Mouse (Mus musculus) kidney, embryonic 15.5 days (tissue): Measurements from ENCODE around the gene Cbx8. TPM values are rescaled to one million over a fixed set of nuclear protein-coding genes. Genes with fewer than 3 reads are reported as not detected.

Experiments
- ATAC-seq: fragments of 200-750 bp; cut with Nextera tagmentation; replicated peaks from 2 replicates; pipeline ENCODE4 v1.8.0; 2017; ENCODE audit warnings: moderate TSS enrichment; ENCODE audit not compliant: low FRiP score
- H3K27ac ChIP-seq: fragments of 300-500 bp; sonication (generic); 2 replicates; pipeline ENCODE4 v1.5.1; 2015; ENCODE audit warnings: mild to moderate bottlenecking, inconsistent platforms
- H3K27me3 ChIP-seq: fragments of 300-500 bp; sonication (generic); 2 replicates; pipeline ENCODE4 v1.6.1; 2015; ENCODE audit warnings: inconsistent platforms
- H3K36me3 ChIP-seq: fragments of 300-500 bp; sonication (generic); 2 replicates; pipeline ENCODE4 v1.6.1; 2015; ENCODE audit warnings: inconsistent platforms
- H3K4me1 ChIP-seq: fragments of 300-500 bp; sonication (generic); 2 replicates; pipeline ENCODE4 v1.6.1; 2015; ENCODE audit warnings: inconsistent platforms
- H3K4me2 ChIP-seq: fragments of 300-500 bp; sonication (generic); 2 replicates; pipeline ENCODE4 v1.6.1; 2015; ENCODE audit warnings: moderate library complexity, mild to moderate bottlenecking, inconsistent platforms
- H3K4me3 ChIP-seq: fragments of 300-500 bp; sonication (generic); replicated peaks from 2 replicates; pipeline ENCODE4 v1.5.1; 2015; ENCODE audit warnings: mild to moderate bottlenecking, inconsistent platforms
- H3K9ac ChIP-seq: fragments of 300-500 bp; sonication (generic); 2 replicates; pipeline ENCODE4 v1.6.1; 2015; ENCODE audit warnings: mild to moderate bottlenecking, inconsistent platforms
- H3K9me3 ChIP-seq: fragments of 300-500 bp; sonication (generic); replicated peaks from 2 replicates; pipeline ENCODE4 v1.6.1; 2016; ENCODE audit warnings: inconsistent platforms
- WGBS: fragments of 180-500 bp; shearing (Covaris S2); methylation state at CpG from one replicate; pipeline ENCODE4 v1.1.7; 2015; ENCODE audit warnings: mixed read lengths; 5-methylcytosine and 5-hydroxymethylcytosine counted together
- polyA plus RNA-seq: library from polyadenylated mRNA; unstranded; fragments of >200 nt; fragmentation: Nextera tagmentation; extraction: Ambion mirVana; gene quantifications from 2 replicates; pipeline ENCODE4 v1.2.1, GENCODE M21; 2015

Cbx8 gene
- polyA plus RNA-seq, 1 experiment from 2014 or later: 9.8 TPM

- Histone ChIP-seq H3K4me1 (peaks cover 61% of the 10 kb centered on the region), H3K4me2 (no peak overlapping the region), H3K9me3 (no peaks in the 10 kb centered on the region), H3K27ac (no peak overlapping the region), H3K9ac (0 out of 2 replicates have a peak overlapping the region, but pooled peaks have one; percentile 21), H3K27me3 (peaks cover 69% of the 10 kb centered on the region), H3K36me3 (peaks cover 18% of the 10 kb centered on the region), H3K4me3 (0 out of 2 replicates have a peak overlapping the region, but pooled peaks have one; percentile 8)
- ATAC-seq: no peak
- WGBS: 3% methylated on average over 21 of the region's 21 CpGs
These were observed 5.6 kb downstream of the Cbx8 start for GRCm38 (mm10) chr11:119035094-119035685.

GRCm38 (mm10) chr11:119034635-119035034 is 6.1 kb downstream of the Cbx8 start:
- H3K27me3 ChIP-seq: peaks cover 67% of the 10 kb centered on the region

GRCm38 (mm10) chr11:119033874-119034558 is 6.8 kb downstream of the Cbx8 start:
- H3K4me3 ChIP-seq: peak overlapping the region; percentile 32
- ATAC-seq: peak; percentile 30; the same call in 1 of the 2 replicates
- H3K9ac ChIP-seq: no peak overlapping the region
- WGBS: 2% methylated on average over 26 of the region's 26 CpGs
- peaks cover 50% of the 10 kb centered on the region for H3K4me1 ChIP-seq
- peak overlapping the region; percentile 56 for H3K4me2 ChIP-seq
- H3K27me3 ChIP-seq: peaks cover 61% of the 10 kb centered on the region
- no peaks in the 10 kb centered on the region for H3K9me3 ChIP-seq
- H3K36me3 ChIP-seq: peaks cover 27% of the 10 kb centered on the region
- H3K27ac ChIP-seq: no peak overlapping the region

More at GRCm38 (mm10) chr11:119034635-119035034, 6.1 kb downstream of the Cbx8 start:
- H3K9ac ChIP-seq: no peak overlapping the region
- ATAC-seq: no peak
- peaks cover 56% of the 10 kb centered on the region for H3K4me1 ChIP-seq
- H3K4me3 ChIP-seq: peak overlapping the region; percentile 32
- H3K36me3 ChIP-seq: peaks cover 23% of the 10 kb centered on the region
- H3K27ac ChIP-seq: no peak overlapping the region
- no peaks in the 10 kb centered on the region for H3K9me3 ChIP-seq
- WGBS: 2% methylated on average over 19 of the region's 19 CpGs
- peak overlapping the region; percentile 56 for H3K4me2 ChIP-seq

GRCm38 (mm10) chr11:119026203-119026602 is 14.6 kb downstream of the Cbx8 start:
- H3K27me3 ChIP-seq: peaks cover 12% of the 10 kb centered on the region
- H3K4me1 ChIP-seq: peaks cover 51% of the 10 kb centered on the region
- peaks cover 53% of the 10 kb centered on the region for H3K36me3 ChIP-seq
- no peak overlapping the region for H3K9ac ChIP-seq
- 0 out of 2 replicates have a peak overlapping the region, but pooled peaks have one; percentile 12 for H3K4me3 ChIP-seq
- WGBS: 42% methylated on average over 12 of the region's 12 CpGs
- no peaks in the 10 kb centered on the region for H3K9me3 ChIP-seq
- no peak for ATAC-seq
- peak overlapping the region; percentile 86 for H3K4me2 ChIP-seq
- H3K27ac ChIP-seq: 0 out of 2 replicates have a peak overlapping the region, but pooled peaks have one; percentile 14

GRCm38 (mm10) chr11:119024260-119024659 is 16.5 kb downstream of the Cbx8 start:
- Histone ChIP-seq H3K9me3 (no peaks in the 10 kb centered on the region), H3K4me1 (peaks cover 51% of the 10 kb centered on the region), H3K27me3 (peaks cover 28% of the 10 kb centered on the region), H3K4me2 (peak overlapping the region; percentile 86), H3K27ac (peak overlapping the region; percentile 94), H3K9ac (peak overlapping the region; percentile 91), H3K36me3 (peaks cover 35% of the 10 kb centered on the region), H3K4me3 (peak overlapping the region; percentile 89)
- ATAC-seq: no peak
- 4% methylated on average over 7 of the region's 7 CpGs for WGBS

- 1% methylated on average over 15 of the region's 15 CpGs for WGBS
These were observed 17.2 kb downstream of the Cbx8 start for GRCm38 (mm10) chr11:119023616-119023980.

GRCm38 (mm10) chr11:119022895-119023615 is 17.7 kb downstream of the Cbx8 start, which contains the start of gene Cbx2:
Cbx2 (plus strand) TSS chr11:119022962.
- Histone ChIP-seq H3K27ac (peak within 1 kb of the TSS; percentile 94), H3K27me3 (peaks cover 33% of the 10 kb centered on the region), H3K4me3 (peak within 1 kb of the TSS; percentile 89), H3K9me3 (no peaks in the 10 kb centered on the region), H3K9ac (peak within 1 kb of the TSS; percentile 91), H3K4me1 (peaks cover 48% of the 10 kb centered on the region), H3K4me2 (peak within 1 kb of the TSS; percentile 86), H3K36me3 (peaks cover 23% of the 10 kb centered on the region)
- ATAC-seq: peak; percentile 88
- under 1% methylated on average over 92 of the region's 99 CpGs for WGBS

More at GRCm38 (mm10) chr11:119023616-119023980, 17.2 kb downstream of the Cbx8 start:
- ATAC-seq: no peak; the same call in 1 of the 2 replicates
- Histone ChIP-seq H3K4me3 (peak overlapping the region; percentile 89), H3K4me1 (peaks cover 51% of the 10 kb centered on the region), H3K9me3 (no peaks in the 10 kb centered on the region), H3K4me2 (peak overlapping the region; percentile 86), H3K27me3 (peaks cover 33% of the 10 kb centered on the region), H3K9ac (peak overlapping the region; percentile 91), H3K36me3 (peaks cover 28% of the 10 kb centered on the region), H3K27ac (peak overlapping the region; percentile 94)

- Histone ChIP-seq H3K36me3 (peaks cover 15% of the 10 kb centered on the region), H3K9ac (peak overlapping the region; percentile 91), H3K27me3 (peaks cover 33% of the 10 kb centered on the region), H3K4me1 (peaks cover 48% of the 10 kb centered on the region), H3K9me3 (no peaks in the 10 kb centered on the region), H3K27ac (peak overlapping the region; percentile 24; the same call in 1 of the 2 replicates), H3K4me3 (peak overlapping the region; percentile 89), H3K4me2 (peak overlapping the region; percentile 86)
- WGBS: 3% methylated on average over 42 of the region's 42 CpGs
- ATAC-seq: no peak
These were observed 18.5 kb downstream of the Cbx8 start for GRCm38 (mm10) chr11:119022068-119022894.

GRCm38 (mm10) chr11:119021180-119021579 is 19.6 kb downstream of the Cbx8 start:
- peaks cover 4% of the 10 kb centered on the region for H3K36me3 ChIP-seq
- peaks cover 33% of the 10 kb centered on the region for H3K27me3 ChIP-seq
- H3K4me2 ChIP-seq: no peak overlapping the region
- no peak overlapping the region for H3K9ac ChIP-seq
- 86% methylated on average over 7 of the region's 7 CpGs for WGBS
- H3K4me1 ChIP-seq: peaks cover 37% of the 10 kb centered on the region
- no peak overlapping the region for H3K4me3 ChIP-seq
- no peak for ATAC-seq
- H3K27ac ChIP-seq: no peak overlapping the region
- H3K9me3 ChIP-seq: no peaks in the 10 kb centered on the region

GRCm38 (mm10) chr11:119017506-119017905 is 23.3 kb downstream of the Cbx8 start:
- Histone ChIP-seq H3K36me3 (no peaks in the 10 kb centered on the region), H3K27me3 (peaks cover 33% of the 10 kb centered on the region), H3K4me3 (no peak overlapping the region), H3K4me2 (no peak overlapping the region), H3K9ac (no peak overlapping the region), H3K4me1 (peaks cover 9% of the 10 kb centered on the region), H3K27ac (no peak overlapping the region), H3K9me3 (no peaks in the 10 kb centered on the region)
- 69% methylated on average over 7 of the region's 7 CpGs for WGBS
- ATAC-seq: no peak

- Histone ChIP-seq H3K9ac (no peak overlapping the region), H3K4me1 (no peaks in the 10 kb centered on the region), H3K36me3 (no peaks in the 10 kb centered on the region), H3K27ac (no peak overlapping the region), H3K9me3 (no peaks in the 10 kb centered on the region), H3K4me3 (no peak overlapping the region), H3K27me3 (0 out of 2 replicates have a peak, but pooled peaks cover 7% of the 10 kb centered on the region), H3K4me2 (no peak overlapping the region)
- ATAC-seq: no peak
- WGBS: 72% methylated on average over 7 of the region's 7 CpGs
These were observed 26.3 kb downstream of the Cbx8 start for GRCm38 (mm10) chr11:119014455-119014854.
